Mouse (Mus musculus) kidney, adult 2 months (tissue): ENCODE measurements around the gene Zfp839. TPM values are rescaled to one million over a fixed set of nuclear protein-coding genes. Genes with fewer than 3 reads are reported as not detected.

Experiments
- DNase-seq: peaks from one replicate; pipeline ENCODE4 v3.0.0; 2021
- H3K27ac ChIP-seq: fragments of 200-500 bp; 2 replicates; pipeline ENCODE4 v1.5.1; 2012; ENCODE audit warnings: low read depth, low read length, control low read depth, inconsistent platforms; ENCODE audit not compliant: insufficient read depth
- H3K27me3 ChIP-seq: fragments of 200-500 bp; replicated peaks from 2 replicates; pipeline ENCODE4 v1.6.1; 2012; ENCODE audit warnings: mild to moderate bottlenecking, moderate library complexity, low read length, inconsistent platforms; ENCODE audit not compliant: control insufficient read depth, insufficient read depth
- H3K36me3 ChIP-seq: fragments of 200-500 bp; 2 replicates; pipeline ENCODE4 v1.6.1; 2012; ENCODE audit warnings: mild to moderate bottlenecking, moderate library complexity, low read length, inconsistent platforms; ENCODE audit not compliant: control insufficient read depth, insufficient read depth
- H3K4me1 ChIP-seq: fragments of 200-500 bp; 2 replicates; pipeline ENCODE4 v1.6.1; 2011; ENCODE audit warnings: low read length; ENCODE audit not compliant: control insufficient read depth, insufficient read depth
- H3K4me3 ChIP-seq: fragments of 200-500 bp; 2 replicates; pipeline ENCODE4 v1.5.1; 2011; ENCODE audit warnings: mild to moderate bottlenecking, low read depth, low read length, control low read depth; ENCODE audit not compliant: insufficient read depth
- CTCF ChIP-seq: fragments of 200-500 bp; conservative IDR thresholded peaks from 2 replicates; pipeline ENCODE4 v1.5.1; 2011; ENCODE audit warnings: low read depth, mild to moderate bottlenecking, control low read depth, low read length, moderate library complexity, mixed read lengths; ENCODE audit not compliant: insufficient read depth, insufficient read length
- POLR2A ChIP-seq: fragments of 200-500 bp; IDR thresholded peaks from one replicate; pipeline ENCODE4 v1.6.1; 2011; ENCODE audit warnings: low read depth, low read length, control low read depth
- WGBS: fragments of 180-500 bp; shearing (Covaris S2); methylation state at CpG from one replicate; pipeline ENCODE4 v1.1.7; 2018; 5-methylcytosine and 5-hydroxymethylcytosine counted together
- polyA plus RNA-seq: library from polyadenylated mRNA; depleted of rRNA; stranded (reverse); fragments of >200 nt; gene quantifications from 2 replicates; pipeline ENCODE4 v1.2.3, GENCODE M21; 2012

Gene Zfp839
- polyA plus RNA-seq, 1 experiment = 9.0 TPM

GRCm38 (mm10) chr12:110840348-110841198 lies 9.5 kb upstream of the Zfp839 start, which contains the start of gene Mok:
Gene Mok (minus strand): TSS chr12:110840939.
- Histone ChIP-seq H3K4me1 (peaks cover 5% of the 10 kb centered on the region; the same call in 1 of the 2 replicates), H3K27me3 (no peaks in the 10 kb centered on the region), H3K27ac (peak within 1 kb of the TSS; percentile 1; the same call in 1 of the 2 replicates), H3K36me3 (no peaks in the 10 kb centered on the region), H3K4me3 (peak within 1 kb of the TSS; percentile 78)
- under 1% methylated on average over 71 of the region's 71 CpGs for WGBS
- TF ChIP-seq POLR2A (no peak), CTCF (no peak)
- peak; percentile 96 for DNase-seq

GRCm38 (mm10) chr12:110841731-110842493 lies 8.1 kb upstream of the Zfp839 start:
- no peaks in the 10 kb centered on the region for H3K27me3 ChIP-seq
- no peak for DNase-seq
- H3K4me3 ChIP-seq = no peak overlapping the region
- no peaks in the 10 kb centered on the region for H3K36me3 ChIP-seq
- no peak for TF ChIP-seq POLR2A
- TF ChIP-seq CTCF = no peak
- H3K27ac ChIP-seq = no peak overlapping the region
- H3K4me1 ChIP-seq = peaks cover 3% of the 10 kb centered on the region; the same call in 1 of the 2 replicates
- WGBS = 75% methylated on average over 5 of the region's 5 CpGs

GRCm38 (mm10) chr12:110843194-110844048 lies 6.6 kb upstream of the Zfp839 start:
- Histone ChIP-seq H3K27ac (no peak overlapping the region), H3K27me3 (no peaks in the 10 kb centered on the region), H3K4me3 (peak overlapping the region; percentile 65), H3K4me1 (no peaks in the 10 kb centered on the region; the same call in 1 of the 2 replicates), H3K36me3 (no peaks in the 10 kb centered on the region)
- 21% methylated on average over 32 of the region's 32 CpGs for WGBS
- peak; percentile 92 for DNase-seq
- peak; percentile 92 for TF ChIP-seq CTCF
- TF ChIP-seq POLR2A = no peak

- WGBS = 1% methylated on average over 42 of the region's 42 CpGs
- Histone ChIP-seq H3K27ac (peak overlapping the region; percentile 78), H3K27me3 (no peaks in the 10 kb centered on the region), H3K36me3 (no peaks in the 10 kb centered on the region), H3K4me1 (no peaks in the 10 kb centered on the region; the same call in 1 of the 2 replicates), H3K4me3 (peak overlapping the region; percentile 65)
- no peak for TF ChIP-seq POLR2A
- TF ChIP-seq CTCF = no peak
- DNase-seq = no peak
These were observed 5.6 kb upstream of the Zfp839 start for GRCm38 (mm10) chr12:110844227-110845130.

- no peaks in the 10 kb centered on the region for H3K36me3 ChIP-seq
- TF ChIP-seq POLR2A (no peak), CTCF (no peak)
- no peaks in the 10 kb centered on the region for H3K27me3 ChIP-seq
- 1% methylated on average over 36 of the region's 36 CpGs for WGBS
- peak overlapping the region; percentile 78 for H3K27ac ChIP-seq
- H3K4me1 ChIP-seq = no peaks in the 10 kb centered on the region; the same call in 1 of the 2 replicates
- H3K4me3 ChIP-seq = peak overlapping the region; percentile 65
- DNase-seq = peak; percentile 98
These were observed 4.7 kb upstream of the Zfp839 start for GRCm38 (mm10) chr12:110845131-110845880.

- no peaks in the 10 kb centered on the region for H3K36me3 ChIP-seq
- TF ChIP-seq CTCF (no peak), POLR2A (no peak)
- 71% methylated on average over 6 of the region's 6 CpGs for WGBS
- H3K27me3 ChIP-seq = no peaks in the 10 kb centered on the region
- DNase-seq = no peak
- peaks cover 5% of the 10 kb centered on the region; the same call in 1 of the 2 replicates for H3K4me1 ChIP-seq
- peak overlapping the region; percentile 65 for H3K4me3 ChIP-seq
- peak overlapping the region; percentile 67; the same call in 1 of the 2 replicates for H3K27ac ChIP-seq
These were observed 3.8 kb upstream of the Zfp839 start for GRCm38 (mm10) chr12:110846191-110846765.
